8 mouse cellular contexts compared by ENCODE assay signal in genomic region chr19:61265349-61266245, GRCm38 (mm10). TPM values are rescaled to one million over a fixed set of nuclear protein-coding genes. Genes with fewer than 3 reads are reported as not detected.
A peak's percentile ranks its signal among the peaks of the same experiment; 100 is the strongest.
DNase-seq lines count a peak whose midpoint lies in the region; ATAC-seq and TF ChIP-seq lines count a peak whose summit lies in the region.

No protein-coding gene starts in this region.

- peak; percentile 53 for TF ChIP-seq CTCF in heart, adult 2 months (IDR thresholded peaks at IDR 0.05)
- TF ChIP-seq CTCF in liver, adult 2 months (IDR thresholded peaks at IDR 0.05; ENCODE audit: low read depth, low read length): peak; percentile 39

- ATAC-seq in common myeloid progenitor, adult 5-6 weeks (replicated peaks; ENCODE audit: low read depth, poor library complexity, severe bottlenecking): peak; percentile 75

- no peak overlapping the region for H3K4me3 ChIP-seq in heart, adult 2 months
- H3K4me3 ChIP-seq in liver, adult 2 months (ENCODE audit: insufficient read depth, low read depth, low read length): no peak overlapping the region

- no peaks in the 10 kb centered on the region for H3K36me3 ChIP-seq in heart, adult 2 months (ENCODE audit: control insufficient read depth, insufficient read depth, low read length)
- no peaks in the 10 kb centered on the region for H3K36me3 ChIP-seq in liver, adult 2 months (ENCODE audit: control insufficient read depth, insufficient read depth, low read length)

- 0 out of 2 replicates have a peak, but pooled peaks cover 1% of the 10 kb centered on the region for H3K27me3 ChIP-seq in heart, adult 2 months (ENCODE audit: control insufficient read depth, insufficient read depth, low read length)
- H3K27me3 ChIP-seq in liver, adult 2 months (ENCODE audit: control insufficient read depth, insufficient read depth, low read length): no peaks in the 10 kb centered on the region

- no peaks in the 10 kb centered on the region for H3K4me1 ChIP-seq in heart, adult 2 months (ENCODE audit: control insufficient read depth, insufficient read depth, low read length)
- peaks cover 2% of the 10 kb centered on the region; the same call in 1 of the 2 replicates for H3K4me1 ChIP-seq in liver, adult 2 months (ENCODE audit: control insufficient read depth, insufficient read depth, low read length)

- 17% methylated on average over 3 of the region's 3 CpGs for WGBS in heart, adult 2 months
- WGBS in liver, adult 2 months: 16% methylated on average over 3 of the region's 3 CpGs

- no peak overlapping the region for H3K27ac ChIP-seq in heart, adult 2 months
- no peak overlapping the region for H3K27ac ChIP-seq in liver, adult 2 months (replicated peaks; ENCODE audit: insufficient read depth, low read depth, low read length)

- no peak for TF ChIP-seq EP300 in heart, adult 2 months (IDR thresholded peaks at IDR 0.05; ENCODE audit: insufficient read depth, low read depth, low read length)

- peak; percentile 65 for DNase-seq in urinary bladder, postnatal 14 days (ENCODE audit: low spot score)
- DNase-seq in urinary bladder, adult 2 months (ENCODE audit: low spot score): no peak
- DNase-seq in heart, adult 2 months: peak; percentile 33 to 79
- peak; percentile 81 for DNase-seq in kidney, adult 9 months
- DNase-seq in liver, adult 2 months (ENCODE audit: extremely low read depth, low read depth, low spot score): peak; percentile 80
- DNase-seq in monocyte, adult 2 months (ENCODE audit: low read depth in 1 of 2, low spot score in 2 of 2): peak; percentile 76 to 81
- DNase-seq in spleen, postnatal 4 days (ENCODE audit: low spot score in 2 of 2): peak; percentile 75 to 93

- no peaks in the 10 kb centered on the region for H3K79me2 ChIP-seq in heart, adult 2 months (replicated peaks; ENCODE audit: control insufficient read depth, insufficient read depth, low read length)
- H3K79me2 ChIP-seq in liver, adult 2 months (ENCODE audit: control insufficient read depth, insufficient read depth, low read length): no peaks in the 10 kb centered on the region

- no peak overlapping the region for H3K9ac ChIP-seq in heart, adult 2 months (ENCODE audit: low read depth, low read length)
- no peak overlapping the region for H3K9ac ChIP-seq in liver, adult 2 months (ENCODE audit: low read depth, low read length)

- no peak for TF ChIP-seq POLR2A in heart, adult 2 months (IDR thresholded peaks at IDR 0.05; ENCODE audit: insufficient read depth, low read depth, low read length)
- TF ChIP-seq POLR2A in liver, adult 2 months (IDR thresholded peaks at IDR 0.05; ENCODE audit: extremely low read depth, insufficient read depth, low read length): no peak

- intact Hi-C loops in heart, adult 2 months (cut with DNase I): no loop called here

RNA-seq across cellular contexts. Expression of gene Gm21060, which starts 31.3 kb away (rescaled TPM):
- not detected in 2 replicates for polyA plus RNA-seq in urinary bladder, adult 2 months (2012; rRNA removed)
- total RNA-seq in common myeloid progenitor, adult 5-6 weeks (2017): not detected in 2 replicates
- total RNA-seq in heart, adult 2 months (2021): not detected
- polyA plus RNA-seq in heart, adult 2 months (2012; rRNA removed): not detected in 2 replicates
- not detected in 2 replicates for total RNA-seq in liver, adult 2 months (2014; rRNA removed)
- not detected in 2 replicates for polyA plus RNA-seq in liver, adult 2 months (2012; rRNA removed)

RNA-seq across cellular contexts. Expression of gene Csf2ra, which starts 37.4 kb away (rescaled TPM):
- polyA plus RNA-seq in urinary bladder, adult 2 months (2012; rRNA removed): 70.1 and 81.8 TPM in 2 replicates
- 13.9 and 23.8 TPM in 2 replicates for total RNA-seq in common myeloid progenitor, adult 5-6 weeks (2017)
- total RNA-seq in heart, adult 2 months (2021): 1 to 10 TPM; 6.3 to 7.7 TPM
- 34.5 and 68.1 TPM in 2 replicates for polyA plus RNA-seq in heart, adult 2 months (2012; rRNA removed)
- total RNA-seq in liver, adult 2 months (2014; rRNA removed): 3.4 and 10.4 TPM in 2 replicates
- polyA plus RNA-seq in liver, adult 2 months (2012; rRNA removed): 18.1 and 28.5 TPM in 2 replicates
